Mouse (Mus musculus) hindbrain, embryonic 14.5 days (tissue): ENCODE measurements around the gene Nlgn2. TPM values are rescaled to one million over a fixed set of nuclear protein-coding genes. Genes with fewer than 3 reads are reported as not detected.
A peak's percentile ranks its signal among the peaks of the same experiment; 100 is the strongest.

ENCODE experiments used
- ATAC-seq: fragments of 200-750 bp; cut with Nextera tagmentation; 2 replicates; pipeline ENCODE4 v1.8.0; 2017; ENCODE audit warnings: moderate number of reproducible peaks, mild to moderate bottlenecking, moderate TSS enrichment, moderate library complexity; ENCODE audit not compliant: low FRiP score
- DNase-seq: peaks from one replicate; pipeline ENCODE4 v3.0.0-alpha.2; 2015; ENCODE audit warnings: low spot score
- H3K27ac ChIP-seq: fragments of 300-500 bp; sonication (generic); 2 replicates; pipeline ENCODE4 v1.5.1; 2014; ENCODE audit warnings: mild to moderate bottlenecking, moderate library complexity
- H3K27me3 ChIP-seq: fragments of 300-500 bp; sonication (generic); 2 replicates; pipeline ENCODE4 v1.6.1; 2014; ENCODE audit warnings: mild to moderate bottlenecking, low read length, mixed read lengths; ENCODE audit not compliant: control insufficient read depth, insufficient read depth
- H3K36me3 ChIP-seq: fragments of 300-500 bp; sonication (generic); replicated peaks from 2 replicates; pipeline ENCODE4 v1.6.1; 2014; ENCODE audit not compliant: control insufficient read depth, insufficient read depth
- H3K4me1 ChIP-seq: fragments of 300-500 bp; sonication (generic); replicated peaks from 2 replicates; pipeline ENCODE4 v1.6.1; 2014; ENCODE audit warnings: antibody characterized with exemption, low read length, mixed read lengths; ENCODE audit not compliant: control insufficient read depth, insufficient read depth
- H3K4me2 ChIP-seq: fragments of 300-500 bp; sonication (generic); replicated peaks from 2 replicates; pipeline ENCODE4 v1.6.1; 2014; ENCODE audit warnings: mild to moderate bottlenecking, moderate library complexity
- H3K4me3 ChIP-seq: fragments of 300-500 bp; sonication (generic); replicated peaks from 2 replicates; pipeline ENCODE4 v1.5.1; 2014; ENCODE audit warnings: mild to moderate bottlenecking, low read length
- H3K9ac ChIP-seq: fragments of 300-500 bp; sonication (generic); 2 replicates; pipeline ENCODE4 v1.6.1; 2014
- H3K9me3 ChIP-seq: fragments of 300-500 bp; sonication (generic); 2 replicates; pipeline ENCODE4 v1.6.1; 2016; ENCODE audit warnings: low read length; ENCODE audit not compliant: control insufficient read depth
- WGBS: fragments of 180-500 bp; shearing (Covaris S2); extraction: QIAGEN DNeasy Blood & Tissue Kit; methylation state at CpG from one replicate; pipeline ENCODE4 v1.1.7; 2014; 5-methylcytosine and 5-hydroxymethylcytosine counted together
- microRNA-seq: library from miRNA; unstranded; fragments of <30 nt; microRNA quantifications from one replicate; pipeline ENCODE4, GENCODE M21; 2016
- polyA plus RNA-seq: library from polyadenylated mRNA; unstranded; fragments of >200 nt; fragmentation: Nextera tagmentation; extraction: Ambion mirVana; gene quantifications from 2 replicates; pipeline ENCODE4 v1.2.1, GENCODE M21; 2014

Nlgn2 gene
- polyA plus RNA-seq, 1 experiment from 2014 or later, result 24.7 TPM

DNA sequence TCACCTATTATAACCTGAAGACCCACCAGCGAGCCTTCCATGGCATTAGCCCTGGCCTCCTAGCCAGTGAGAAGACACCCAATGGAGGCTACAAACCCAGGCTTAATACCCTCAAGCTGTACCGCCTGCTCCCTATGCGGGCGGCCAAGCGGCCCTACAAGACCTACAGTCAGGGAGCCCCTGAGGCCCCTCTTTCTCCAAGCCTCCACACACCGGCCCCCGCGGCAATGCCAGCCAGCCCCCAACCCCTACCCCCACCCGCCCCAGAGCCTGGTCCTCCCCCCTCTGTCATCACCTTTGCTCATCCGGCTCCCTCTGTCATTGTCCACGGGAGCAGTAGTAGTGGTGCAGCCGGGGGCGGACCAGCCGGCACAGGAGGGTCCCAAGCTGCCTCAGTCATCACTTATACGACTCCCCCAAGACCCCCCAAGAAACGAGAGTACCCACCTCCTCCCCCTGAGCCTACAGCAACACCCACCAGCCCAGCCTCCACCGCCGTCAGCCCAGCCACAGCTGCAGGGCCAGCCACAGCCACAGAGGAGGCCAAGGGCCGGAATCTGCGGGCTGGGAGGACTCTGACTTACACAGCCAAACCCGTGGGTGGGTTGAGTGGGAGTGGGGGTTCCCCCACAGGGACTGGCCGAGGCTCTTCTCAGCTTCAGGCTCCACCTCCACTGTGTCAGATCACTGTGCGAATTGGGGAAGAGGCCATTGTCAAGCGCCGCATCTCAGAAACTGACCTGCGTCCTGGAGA lies 59.9 kb downstream of the Nlgn2 start:
- H3K4me1 ChIP-seq, result no peaks in the 10 kb centered on the region
- H3K27me3 ChIP-seq, result no peaks in the 10 kb centered on the region
- WGBS, result 60% methylated on average over 26 of the region's 26 CpGs
- H3K9me3 ChIP-seq, result no peaks in the 10 kb centered on the region
- no peak overlapping the region for H3K4me3 ChIP-seq
- DNase-seq (no peak), ATAC-seq (no peak)
- no peak overlapping the region for H3K4me2 ChIP-seq
- no peak overlapping the region for H3K9ac ChIP-seq
- H3K27ac ChIP-seq, result no peak overlapping the region
- peaks cover 20% of the 10 kb centered on the region; the same call in 1 of the 2 replicates for H3K36me3 ChIP-seq

- no peaks in the 10 kb centered on the region for H3K9me3 ChIP-seq
- H3K4me3 ChIP-seq, result no peak overlapping the region
- H3K36me3 ChIP-seq, result peaks cover 20% of the 10 kb centered on the region; the same call in 1 of the 2 replicates
- DNase-seq, result no peak
- H3K27me3 ChIP-seq, result no peaks in the 10 kb centered on the region
- no peak overlapping the region for H3K4me2 ChIP-seq
- 0 out of 2 replicates have a peak, but pooled peaks have one; percentile 11 for ATAC-seq
- H3K27ac ChIP-seq, result no peak overlapping the region
- H3K9ac ChIP-seq, result no peak overlapping the region
- H3K4me1 ChIP-seq, result no peaks in the 10 kb centered on the region
- 85% methylated on average over 20 of the region's 20 CpGs for WGBS
These were observed 61.1 kb downstream of the Nlgn2 start for GRCm38 (mm10) chr11:69776488-69776887.

GRCm38 (mm10) chr11:69775716-69776115 lies 61.9 kb downstream of the Nlgn2 start:
- ATAC-seq (no peak), DNase-seq (no peak)
- Histone ChIP-seq H3K4me3 (no peak overlapping the region), H3K27ac (no peak overlapping the region), H3K9me3 (no peaks in the 10 kb centered on the region), H3K27me3 (no peaks in the 10 kb centered on the region), H3K9ac (no peak overlapping the region), H3K4me2 (no peak overlapping the region), H3K36me3 (peaks cover 20% of the 10 kb centered on the region; the same call in 1 of the 2 replicates), H3K4me1 (no peaks in the 10 kb centered on the region)
- WGBS, result 68% methylated on average over 10 of the region's 10 CpGs

GRCm38 (mm10) chr11:69774961-69775360 lies 62.6 kb downstream of the Nlgn2 start:
- H3K9me3 ChIP-seq, result no peaks in the 10 kb centered on the region
- H3K9ac ChIP-seq, result no peak overlapping the region
- 57% methylated on average over 5 of the region's 5 CpGs for WGBS
- DNase-seq (no peak), ATAC-seq (no peak)
- H3K27ac ChIP-seq, result no peak overlapping the region
- H3K36me3 ChIP-seq, result peaks cover 20% of the 10 kb centered on the region; the same call in 1 of the 2 replicates
- H3K4me1 ChIP-seq, result no peaks in the 10 kb centered on the region
- no peak overlapping the region for H3K4me3 ChIP-seq
- H3K4me2 ChIP-seq, result no peak overlapping the region
- H3K27me3 ChIP-seq, result no peaks in the 10 kb centered on the region

Small RNAs within 50 kb of the gene (microRNA-seq; reads per million reads assigned to microRNA genes)
- not detected for gene Mir6924

Other genes with a start within 250 kb of the Nlgn2 start
- 72.1 and 94.2 TPM in 2 replicates for gene Atp1b2, start 231.8 kb downstream of the Nlgn2 start, polyA plus RNA-seq
- not detected in 2 replicates for gene Shbg, start 219.9 kb downstream of the Nlgn2 start, polyA plus RNA-seq
- gene Sat2, start 215.8 kb downstream of the Nlgn2 start, polyA plus RNA-seq, result 16.9 and 24.5 TPM in 2 replicates
- 27.9 and 35.1 TPM in 2 replicates for gene Fxr2, start 204.8 kb downstream of the Nlgn2 start, polyA plus RNA-seq
- gene Sox15, start 182.5 kb downstream of the Nlgn2 start, polyA plus RNA-seq, result not detected in 2 replicates
- 47.4 and 63.7 TPM in 2 replicates for gene Mpdu1, start 175.1 kb downstream of the Nlgn2 start, polyA plus RNA-seq
- gene Cd68, start 171.6 kb downstream of the Nlgn2 start, polyA plus RNA-seq, result 8.0 and 10.3 TPM in 2 replicates
- gene Eif4a1, start 165.4 kb downstream of the Nlgn2 start, polyA plus RNA-seq, result 559 and 579 TPM in 2 replicates
- gene Senp3, start 155.7 kb downstream of the Nlgn2 start, polyA plus RNA-seq, result 96.2 and 99.2 TPM in 2 replicates
- 0.20 and 0.55 TPM in 2 replicates for gene Tnfsf13, start 152.0 kb downstream of the Nlgn2 start, polyA plus RNA-seq
- gene Tnfsf12, start 141.9 kb downstream of the Nlgn2 start, polyA plus RNA-seq, result 4.2 and 5.0 TPM in 2 replicates
- 1.1 and 2.6 TPM in 2 replicates for gene Tnfsfm13, start 141.7 kb downstream of the Nlgn2 start, polyA plus RNA-seq
- gene Polr2a, start 79.1 kb downstream of the Nlgn2 start, polyA plus RNA-seq, result 24.3 and 26.9 TPM in 2 replicates
- 0.27 and 0.39 TPM in 2 replicates for gene Slc35g3, start 75.8 kb downstream of the Nlgn2 start, polyA plus RNA-seq
- 4.6 TPM in 2 replicates for gene Zbtb4, start 71.9 kb downstream of the Nlgn2 start, polyA plus RNA-seq
- 1.4 and 1.6 TPM in 2 replicates for gene Chrnb1, start 41.8 kb downstream of the Nlgn2 start, polyA plus RNA-seq
- gene Fgf11, start 35.9 kb downstream of the Nlgn2 start, polyA plus RNA-seq, result 4.3 TPM in 2 replicates
- gene Tmem102, start 32.2 kb downstream of the Nlgn2 start, polyA plus RNA-seq, result 0.90 and 1.9 TPM in 2 replicates
- gene Gm39566, start 22.5 kb downstream of the Nlgn2 start, polyA plus RNA-seq, result not detected in 2 replicates
- not detected in 2 replicates for gene Spem2, start 19.3 kb downstream of the Nlgn2 start, polyA plus RNA-seq
- gene Spem1, start 15.6 kb downstream of the Nlgn2 start, polyA plus RNA-seq, result 0.40 and 0.44 TPM in 2 replicates
- 321 and 409 TPM in 2 replicates for gene Tmem256, start 730 bp upstream of the Nlgn2 start, polyA plus RNA-seq
- 39.3 and 39.8 TPM in 2 replicates for gene Plscr3, start 8.6 kb upstream of the Nlgn2 start, polyA plus RNA-seq
- gene Tnk1, start 20.9 kb upstream of the Nlgn2 start, polyA plus RNA-seq, result not detected in 2 replicates
- gene Tmem95, start 40.2 kb upstream of the Nlgn2 start, polyA plus RNA-seq, result not detected in 2 replicates
- gene Kctd11, start 43.6 kb upstream of the Nlgn2 start, polyA plus RNA-seq, result 2.2 and 2.3 TPM in 2 replicates
- 0.20 and 0.33 TPM in 2 replicates for gene Acap1, start 57.8 kb upstream of the Nlgn2 start, polyA plus RNA-seq
- gene 2810408A11Rik, start 63.2 kb upstream of the Nlgn2 start, polyA plus RNA-seq, result 5.4 and 7.6 TPM in 2 replicates
- gene Neurl4, start 63.3 kb upstream of the Nlgn2 start, polyA plus RNA-seq, result 25.6 and 28.1 TPM in 2 replicates
- 50.4 and 56.5 TPM in 2 replicates for gene Gps2, start 76.1 kb upstream of the Nlgn2 start, polyA plus RNA-seq
- gene Eif5a, start 84.2 kb upstream of the Nlgn2 start, polyA plus RNA-seq, result 1,061 and 1,077 TPM in 2 replicates
- gene Ybx2, start 98.0 kb upstream of the Nlgn2 start, polyA plus RNA-seq, result 7.1 and 7.3 TPM in 2 replicates
- gene Slc2a4, start 110.4 kb upstream of the Nlgn2 start, polyA plus RNA-seq, result 2.2 and 2.3 TPM in 2 replicates
- 0.32 and 0.47 TPM in 2 replicates for gene Cldn7, start 127.0 kb upstream of the Nlgn2 start, polyA plus RNA-seq
- gene Ctdnep1, start 143.4 kb upstream of the Nlgn2 start, polyA plus RNA-seq, result 25.5 and 29.4 TPM in 2 replicates
- 168 and 169 TPM in 2 replicates for gene Elp5, start 144.7 kb upstream of the Nlgn2 start, polyA plus RNA-seq
- gene Gabarap, start 153.4 kb upstream of the Nlgn2 start, polyA plus RNA-seq, result 624 and 628 TPM in 2 replicates
- gene Phf23, start 158.0 kb upstream of the Nlgn2 start, polyA plus RNA-seq, result 38.0 and 38.4 TPM in 2 replicates
- 17.9 and 20.9 TPM in 2 replicates for gene Dvl2, start 162.8 kb upstream of the Nlgn2 start, polyA plus RNA-seq
- 49.9 and 56.1 TPM in 2 replicates for gene Acadvl, start 177.6 kb upstream of the Nlgn2 start, polyA plus RNA-seq
- gene Dlg4, start 179.2 kb upstream of the Nlgn2 start, polyA plus RNA-seq, result 25.6 and 26.6 TPM in 2 replicates
- 2.4 and 4.1 TPM in 2 replicates for gene Asgr1, start 216.3 kb upstream of the Nlgn2 start, polyA plus RNA-seq